Mouse (Mus musculus): ENCODE measurements around the gene Vipas39.
"Not testable (repeated sequence)": the region's sequence is repeated elsewhere in the genome, so short reads cannot be mapped to it uniquely, and the experiment has no call there.

Vipas39 gene

GRCm38 (mm10) chr12:87266827-87267603, 959 bp upstream of the Vipas39 start:
- peak; percentile 34 for DNase-seq (ENCODE audit: low read depth)

DNA sequence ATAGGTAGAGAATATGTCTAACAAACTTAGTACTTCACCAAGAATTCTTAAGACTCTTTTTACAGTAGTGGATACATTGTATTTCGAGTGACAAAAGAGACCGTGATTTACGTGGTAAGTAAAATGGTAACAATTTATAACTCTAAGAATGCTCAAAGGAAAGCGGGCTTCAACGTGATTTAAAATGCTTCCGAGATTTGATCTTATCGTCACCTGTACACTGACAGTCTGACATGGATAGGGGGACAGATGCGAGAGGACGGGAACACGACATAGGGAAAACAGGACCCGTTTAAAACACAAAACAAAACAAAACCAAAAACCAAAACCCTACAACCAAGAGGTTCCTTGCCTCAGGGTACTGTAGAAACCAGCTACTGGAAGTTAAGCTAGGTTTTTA, 612 bp downstream of the Vipas39 start:
- DNase-seq (ENCODE audit: low read depth), result no peak

DNA sequence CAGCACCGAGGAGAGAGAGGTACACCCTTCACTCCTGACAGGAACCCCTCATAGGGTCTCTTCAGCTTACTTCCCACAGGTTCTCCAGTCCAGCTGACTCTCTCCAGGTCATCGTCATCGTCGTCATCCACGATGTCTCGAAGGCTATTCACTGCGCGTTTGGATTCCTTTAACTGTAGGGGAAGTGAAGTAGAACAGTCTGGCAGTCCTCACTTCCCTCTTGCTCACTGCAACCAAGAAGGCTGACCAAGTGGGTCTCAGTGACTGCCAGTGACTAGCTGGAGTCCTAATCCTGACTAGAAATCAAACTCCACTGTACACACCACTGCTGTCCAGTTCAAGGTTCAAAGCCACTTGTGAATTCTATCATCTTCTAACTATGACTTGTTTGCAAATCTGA, 5.5 kb downstream of the Vipas39 start:
- no peak for DNase-seq (ENCODE audit: low read depth)

DNA sequence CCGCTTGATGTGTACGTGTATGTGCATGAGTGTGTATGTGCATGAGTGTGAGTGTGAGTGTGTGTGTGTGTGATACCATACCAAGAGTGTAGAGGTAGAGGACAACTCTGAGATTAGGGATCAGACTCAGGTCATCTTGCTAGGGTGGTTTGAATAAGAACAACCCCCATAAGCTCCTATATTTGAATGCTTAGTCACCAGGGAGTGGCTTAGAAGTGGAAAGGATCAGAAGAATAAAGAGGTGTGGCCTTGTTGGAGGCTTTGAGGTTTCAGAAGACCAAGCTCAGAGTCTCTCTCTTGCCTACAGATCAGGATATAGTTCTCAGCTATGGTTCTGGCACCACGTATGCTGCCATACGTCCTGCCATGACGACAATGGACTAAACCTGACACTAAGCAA, 9.4 kb downstream of the Vipas39 start:
- no peak for DNase-seq (ENCODE audit: low read depth)

DNA sequence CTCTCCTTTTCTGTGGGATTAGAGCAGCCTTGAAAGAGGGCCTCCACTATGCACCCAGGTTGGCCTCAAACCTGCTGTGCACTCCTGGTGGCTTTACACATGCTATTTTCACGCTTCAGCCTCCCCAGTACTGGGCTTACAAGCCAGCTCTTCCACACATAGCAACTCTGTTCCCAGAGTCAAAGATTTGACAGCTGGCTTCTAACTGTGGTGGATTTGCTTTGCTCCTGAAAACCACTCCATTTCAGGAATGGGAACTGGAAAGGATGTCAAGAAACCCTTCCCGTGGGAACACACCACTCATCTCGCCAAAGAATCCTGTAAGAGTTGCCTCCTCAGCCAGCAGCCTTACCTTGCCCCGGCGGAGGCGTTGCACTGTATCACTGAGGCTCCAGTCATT, 12.2 kb downstream of the Vipas39 start:
- DNase-seq (ENCODE audit: low read depth), result no peak

DNA sequence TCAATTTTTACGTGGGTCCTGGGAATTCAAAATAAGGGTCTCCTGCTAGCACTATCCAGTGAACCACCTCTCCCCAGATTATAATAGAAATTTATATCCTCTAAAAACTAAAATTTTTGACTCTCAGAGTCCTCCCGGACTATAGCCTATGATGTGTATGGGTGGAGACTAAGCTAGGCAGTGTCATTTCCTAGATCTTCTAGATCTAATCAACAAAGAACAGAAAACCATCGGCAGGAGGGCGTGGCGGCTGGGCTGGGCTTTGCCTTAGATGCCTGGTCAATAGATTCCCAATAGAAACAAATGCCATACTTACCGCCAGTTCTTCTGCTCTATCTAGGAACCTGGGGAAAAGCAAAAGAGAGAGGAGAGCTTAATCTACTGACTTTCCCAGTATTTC, 15.9 kb downstream of the Vipas39 start:
- no peak for DNase-seq (ENCODE audit: low read depth)

DNA sequence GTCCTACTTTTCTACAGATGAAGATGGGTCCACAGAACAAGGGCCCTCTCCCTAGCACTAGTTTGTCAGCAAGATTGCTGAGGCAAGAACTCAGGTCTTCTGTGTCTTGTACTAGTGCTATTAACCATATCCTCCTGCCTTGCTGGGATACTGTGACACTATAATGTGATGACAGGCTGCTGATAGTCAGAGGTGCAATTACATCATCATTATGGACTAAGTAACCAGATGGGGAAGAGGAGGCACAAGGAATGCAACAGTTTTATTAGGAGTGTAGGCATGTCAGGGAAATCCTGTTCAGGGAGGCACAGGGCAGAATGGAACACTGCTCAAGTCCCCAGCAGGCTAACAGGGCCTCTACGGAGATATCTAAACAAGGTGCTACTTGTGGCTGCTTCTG, 27.4 kb downstream of the Vipas39 start, which contains the start of gene Noxred1:
Noxred1 (minus strand) TSS at position 101 of the 400 bp plus-strand sequence.
- DNase-seq (ENCODE audit: low read depth), result no peak

DNA sequence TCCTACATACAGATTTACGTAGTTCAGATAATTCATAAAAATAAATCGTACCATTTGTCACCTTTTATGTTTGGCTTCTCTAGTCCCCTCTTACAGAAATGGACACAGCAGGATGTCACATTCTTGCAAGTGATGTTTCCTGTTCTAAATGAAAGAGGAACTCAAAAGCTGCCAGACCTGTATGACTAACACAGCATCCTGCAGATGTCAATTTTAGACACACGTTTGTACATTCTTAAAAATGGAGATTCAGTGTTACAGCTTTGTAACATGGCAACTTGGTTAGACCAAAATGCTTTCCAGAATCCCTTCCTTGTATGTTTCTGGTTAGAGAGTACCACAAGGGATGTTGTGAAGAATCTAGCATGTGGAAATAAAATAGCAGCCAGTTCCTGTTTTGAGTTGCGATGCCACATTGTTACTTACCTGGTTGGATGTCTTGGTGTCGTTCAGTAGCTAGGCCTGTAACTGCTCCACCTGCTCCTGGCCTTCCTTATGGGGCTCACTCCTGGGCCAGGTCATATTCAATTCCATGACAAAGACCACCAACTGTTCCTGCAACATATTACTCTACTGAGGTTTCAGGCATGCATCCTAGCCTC, 29.1 kb downstream of the Vipas39 start:
- DNase-seq (ENCODE audit: low read depth), result no peak

DNA sequence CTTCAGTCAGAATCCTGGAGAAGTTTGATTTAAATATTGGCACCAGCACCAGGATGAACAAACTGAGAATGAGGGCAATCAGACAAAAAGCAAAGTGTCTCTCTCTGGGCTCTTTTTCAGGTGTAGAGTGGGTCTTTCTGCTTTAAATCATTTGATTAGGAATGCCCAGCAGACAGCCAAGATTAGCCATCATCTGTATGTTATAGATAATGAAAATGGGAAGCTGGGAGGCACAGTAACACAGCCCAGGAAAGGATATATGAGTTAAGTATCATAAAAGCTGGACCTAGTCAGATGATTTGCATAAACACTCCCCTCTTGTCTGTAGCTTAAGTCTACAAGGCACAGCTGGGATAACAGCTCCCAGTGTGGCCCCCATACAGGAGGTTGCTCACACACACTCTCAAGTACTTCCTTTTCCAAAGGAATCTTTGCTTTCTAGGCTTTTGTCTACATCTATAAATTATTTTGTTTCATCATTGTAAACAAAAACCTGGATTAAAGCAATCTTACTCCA, 35.6 kb downstream of the Vipas39 start:
- no peak for DNase-seq (ENCODE audit: low read depth)

DNA sequence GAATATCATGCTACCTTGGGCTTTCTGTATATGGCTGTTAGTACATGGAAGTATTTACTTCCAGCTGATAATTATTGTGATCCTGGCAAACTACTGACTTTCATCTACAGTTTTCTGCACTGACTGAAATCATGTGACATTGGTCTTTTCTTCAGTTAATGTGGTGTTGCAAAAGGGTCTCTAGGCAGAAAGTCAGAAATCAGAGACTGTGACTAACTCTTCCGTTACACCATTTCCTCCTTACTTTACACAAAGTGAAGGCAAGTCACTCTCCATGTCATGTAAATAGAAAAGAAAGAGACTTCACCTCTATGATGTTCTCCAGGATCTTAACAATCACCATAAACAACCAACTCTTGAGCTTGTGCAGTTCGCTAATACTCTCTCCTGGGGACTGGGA, 36.4 kb downstream of the Vipas39 start:
- DNase-seq (ENCODE audit: low read depth), result no peak

GRCm38 (mm10) chr12:87226801-87227200, 39.3 kb downstream of the Vipas39 start:
- peak; percentile 8 for DNase-seq (ENCODE audit: low read depth)

DNA sequence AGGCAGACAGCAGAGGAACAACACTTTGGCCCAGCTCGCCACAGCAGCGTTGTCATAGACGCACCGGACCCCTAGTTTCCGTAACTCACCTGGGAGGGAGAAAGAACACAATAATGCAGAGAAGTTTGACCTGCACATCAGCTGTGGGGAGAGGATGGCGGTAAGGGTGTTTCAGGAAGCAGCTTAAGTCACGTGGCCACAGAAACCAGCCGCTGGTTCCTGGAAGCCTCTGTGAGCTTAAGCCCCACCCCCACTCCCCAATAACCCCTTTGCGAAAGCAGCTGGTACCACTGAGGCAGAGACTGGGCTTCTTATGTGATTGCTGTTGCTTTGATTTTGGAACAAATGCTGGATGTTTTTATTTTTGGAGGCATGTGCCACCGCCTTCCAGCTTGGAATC, 41.1 kb downstream of the Vipas39 start:
- DNase-seq (ENCODE audit: low read depth), result no peak

DNA sequence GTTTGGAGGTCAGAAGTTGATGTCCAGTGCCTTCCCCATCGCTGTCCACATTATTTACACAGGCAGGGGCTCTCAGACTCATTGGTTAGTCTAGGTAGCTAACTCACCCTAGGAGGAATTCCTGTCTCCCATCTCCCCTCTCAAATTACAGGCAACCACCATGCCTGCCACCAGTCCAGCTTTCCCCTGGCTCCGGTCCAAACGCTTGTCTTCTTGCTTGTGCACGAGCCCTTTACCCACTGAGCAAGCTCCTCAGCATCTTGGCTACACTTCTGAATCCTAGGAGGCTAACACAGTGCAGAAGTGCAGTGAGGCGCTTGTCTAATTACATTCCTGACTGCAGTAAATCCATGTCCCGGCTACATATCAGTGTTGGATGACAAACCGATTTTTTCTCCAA, 46.7 kb downstream of the Vipas39 start:
- peak; percentile 53 for DNase-seq (ENCODE audit: low read depth)

DNA sequence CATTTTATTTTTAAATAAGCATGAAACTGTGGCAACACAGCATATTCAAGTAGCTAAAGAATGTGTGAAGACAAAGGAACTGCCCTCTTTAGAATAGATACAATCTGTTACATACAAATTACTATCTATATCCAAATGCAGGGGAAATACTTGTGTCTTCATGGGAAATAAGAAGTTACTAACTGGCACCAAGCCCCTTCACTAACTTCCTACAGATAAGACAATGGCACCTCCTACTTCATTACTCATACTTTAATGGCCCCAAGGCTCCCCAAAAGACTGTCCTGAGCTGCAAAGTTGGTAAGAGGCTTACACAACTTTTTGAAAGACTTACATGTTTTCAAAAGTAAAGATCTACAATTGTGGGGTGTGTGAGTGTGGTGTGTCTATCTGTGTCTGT, 48.5 kb downstream of the Vipas39 start:
- DNase-seq (ENCODE audit: low read depth), result peak; percentile 21

GRCm38 (mm10) chr12:87216053-87216452, 50.0 kb downstream of the Vipas39 start:
- DNase-seq (ENCODE audit: low read depth), result peak; percentile 32

DNA sequence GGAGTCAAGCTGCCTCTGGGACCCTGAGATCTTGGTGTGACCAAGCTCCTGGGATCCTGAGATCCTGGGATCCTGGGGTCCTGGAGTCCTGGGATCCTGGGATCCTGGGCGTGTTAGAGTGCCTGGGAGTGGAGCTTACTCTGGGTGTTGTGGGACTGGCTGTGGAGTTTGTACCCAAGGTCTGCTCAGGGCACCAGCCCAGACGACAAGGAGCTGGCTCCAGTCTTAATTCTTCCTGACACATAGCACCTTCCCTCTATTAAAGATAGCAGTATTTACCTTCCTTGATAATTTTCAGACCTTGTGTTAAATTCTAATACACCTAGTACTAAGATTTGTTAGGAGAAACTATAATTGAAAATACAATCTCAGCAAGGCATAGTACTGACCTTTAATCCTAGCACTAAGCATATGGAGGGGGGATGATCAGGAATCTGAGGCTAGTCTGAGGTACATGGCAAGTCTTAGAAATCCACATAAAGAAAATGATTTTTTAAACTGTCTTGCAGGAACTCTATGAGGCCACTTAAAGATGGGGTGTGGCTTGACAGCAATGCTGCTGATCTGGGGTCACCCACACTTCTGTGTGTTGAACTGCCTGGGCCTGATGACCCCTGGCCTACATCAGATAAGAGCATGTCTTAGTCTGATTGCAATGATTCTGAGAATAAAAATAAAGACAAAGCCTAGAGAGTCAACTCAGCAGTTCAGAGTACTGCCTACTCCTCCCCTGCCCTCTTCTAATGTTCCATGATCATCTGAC, 53.0 kb downstream of the Vipas39 start:
- DNase-seq (ENCODE audit: low read depth), result no peak

DNA sequence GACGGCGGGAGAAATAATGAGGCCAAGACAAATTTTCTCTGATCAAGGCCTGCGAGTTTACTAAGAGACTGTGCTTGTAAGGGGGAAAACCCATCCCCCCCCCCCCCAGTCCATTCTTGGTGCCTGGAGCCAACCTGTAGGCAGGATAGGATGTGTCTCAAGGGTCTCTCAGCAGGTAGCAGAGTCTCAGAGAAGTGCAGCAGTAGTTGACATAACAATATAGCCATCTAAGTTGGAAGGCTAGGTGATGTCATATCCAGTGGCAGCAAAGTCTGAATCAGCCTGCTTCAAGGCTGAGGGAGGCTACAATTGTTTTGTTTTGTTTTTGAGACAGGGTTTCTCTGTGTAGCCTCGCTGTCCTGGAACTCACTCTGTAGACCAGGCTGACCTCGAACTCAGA, 60.3 kb downstream of the Vipas39 start:
- DNase-seq (ENCODE audit: low read depth), result not testable (repeated sequence)

DNA sequence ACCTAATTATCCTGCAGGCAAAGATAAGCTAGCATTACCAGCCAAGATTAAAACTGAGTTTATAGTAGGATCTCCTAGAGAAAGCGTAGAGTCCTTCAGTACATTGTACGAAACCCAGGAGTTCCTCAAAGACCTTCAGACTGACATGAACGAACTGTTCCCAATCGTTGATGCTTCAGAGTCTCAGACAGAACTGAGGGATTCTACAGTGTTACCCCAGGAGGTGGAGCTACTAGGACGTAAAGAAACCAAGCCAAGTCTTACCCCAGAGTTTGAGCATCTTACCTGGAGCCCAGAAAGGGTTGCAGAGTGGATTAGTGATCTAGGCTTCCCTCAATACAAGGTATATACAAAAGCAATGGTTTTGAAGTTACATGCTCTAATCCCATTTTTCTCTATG, 64.4 kb downstream of the Vipas39 start:
- DNase-seq (ENCODE audit: low read depth), result no peak

- DNase-seq (ENCODE audit: low read depth), result peak; percentile 89
Measured at GRCm38 (mm10) chr12:87199973-87200586, 66.0 kb downstream of the Vipas39 start, which contains the start of gene Tmed8. Tmed8 (minus strand) TSS chr12:87200454.

- DNase-seq (ENCODE audit: low read depth), result peak; percentile 61
Measured at GRCm38 (mm10) chr12:87199206-87199972, 66.7 kb downstream of the Vipas39 start, which contains the start of gene Samd15. Samd15 (plus strand) TSS chr12:87199723.

DNA sequence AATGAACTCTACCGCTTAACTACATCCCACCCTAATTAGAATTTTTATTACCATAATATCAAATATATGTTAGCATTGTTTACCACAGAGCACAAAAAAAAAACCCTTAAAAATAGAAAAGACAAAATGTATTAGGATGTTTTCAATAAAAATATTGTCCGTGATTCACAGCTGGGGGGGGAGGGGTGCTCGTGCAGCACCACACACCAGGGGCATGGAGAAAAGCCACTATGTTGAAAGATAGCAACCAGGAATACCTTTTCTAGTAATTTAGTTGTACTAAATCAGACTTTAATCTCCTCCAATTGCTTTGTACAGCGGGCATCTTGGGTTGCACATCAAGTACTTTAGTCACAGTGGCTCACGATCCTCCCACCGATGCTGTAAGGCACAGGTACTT, 67.3 kb downstream of the Vipas39 start:
- no peak for DNase-seq (ENCODE audit: low read depth)
